Mouse (Mus musculus) spleen, postnatal 36 days (tissue): Measurements from ENCODE around the gene Bcap29.
"Not testable (repeated sequence)": the region's sequence is repeated elsewhere in the genome, so short reads cannot be mapped to it uniquely, and the experiment has no call there.

Source experiments
- DNase-seq, 2 experiments: peaks; one replicate each; pipeline ENCODE4 v3.0.0; 2022; ENCODE audit warnings: low spot score in 2 of 2, mixed read lengths in 1 of 2

Gene Bcap29

GRCm38 (mm10) chr12:31578691-31579476, 55.6 kb downstream of the Bcap29 start:
- DNase-seq, result no peak

GRCm38 (mm10) chr12:31574506-31574905, 60.0 kb downstream of the Bcap29 start:
- no peak for DNase-seq

- no peak for DNase-seq
Measured at GRCm38 (mm10) chr12:31569784-31570183, 64.7 kb downstream of the Bcap29 start.

- no peak for DNase-seq
Measured at GRCm38 (mm10) chr12:31568661-31569060, 65.8 kb downstream of the Bcap29 start.

GRCm38 (mm10) chr12:31567535-31567934, 66.9 kb downstream of the Bcap29 start:
- DNase-seq, result not testable (repeated sequence)

GRCm38 (mm10) chr12:31560712-31561111, 73.7 kb downstream of the Bcap29 start:
- DNase-seq, result no peak

GRCm38 (mm10) chr12:31560002-31560401, 74.5 kb downstream of the Bcap29 start:
- no peak for DNase-seq

GRCm38 (mm10) chr12:31554371-31554770, 80.1 kb downstream of the Bcap29 start:
- no peak for DNase-seq

- no peak for DNase-seq
Measured at GRCm38 (mm10) chr12:31551252-31551651, 83.2 kb downstream of the Bcap29 start.

- DNase-seq, result no peak
Measured at GRCm38 (mm10) chr12:31546061-31546460, 88.4 kb downstream of the Bcap29 start.

- no peak for DNase-seq
Measured at GRCm38 (mm10) chr12:31545219-31545618, 89.2 kb downstream of the Bcap29 start.

GRCm38 (mm10) chr12:31541541-31541940, 92.9 kb downstream of the Bcap29 start:
- no peak for DNase-seq
